In genomic region chr1:135820736-135821364, GRCm38 (mm10) we compare ENCODE assay signal across 13 mouse cellular contexts. TPM values are rescaled to one million over a fixed set of nuclear protein-coding genes. Genes with fewer than 3 reads are reported as not detected.
DNase-seq lines count a peak whose midpoint lies in the region; ATAC-seq and TF ChIP-seq lines count a peak whose summit lies in the region.
"Had no signal": no experiment of that assay in that cellular context is flagged by ENCODE, and none has a peak within 500 bp of the region (broad histone marks: within the 10 kb centered on the region; RNA-seq: fewer than 3 reads in every experiment).

No protein-coding gene starts in this region.

- ATAC-seq in lung, embryonic 16.5 days (ENCODE audit: low read depth) = 0 out of 2 replicates have a peak, but pooled peaks have one; percentile 13
- no peak for ATAC-seq in hindbrain, embryonic 16.5 days
- no peak for ATAC-seq in granulocyte monocyte progenitor cell, adult 5-6 weeks (replicated peaks; ENCODE audit: poor library complexity, severe bottlenecking)
- ATAC-seq: forebrain, embryonic 16.5 days had no signal

- no peak for TF ChIP-seq CTCF in small intestine, adult 2 months (IDR thresholded peaks at IDR 0.05; ENCODE audit: extremely low read depth, insufficient read length, insufficient replicate concordance, low read depth, low read length)

- H3K9ac ChIP-seq in lung, embryonic 16.5 days (ENCODE audit: low read length) = peak overlapping the region; percentile 30
- no peak overlapping the region for H3K9ac ChIP-seq in hindbrain, embryonic 16.5 days (ENCODE audit: low read depth, low read length)
- H3K9ac ChIP-seq: limb, embryonic 13.5 days had no signal

- H3K4me2 ChIP-seq in lung, embryonic 16.5 days (ENCODE audit: low read depth, low read length) = peak overlapping the region; percentile 14; the same call in 1 of the 2 replicates
- H3K4me2 ChIP-seq in hindbrain, embryonic 16.5 days (ENCODE audit: low read length) = no peak overlapping the region
- H3K4me2 ChIP-seq: heart, embryonic 11.5 days had no signal

- H3K4me1 ChIP-seq in lung, embryonic 16.5 days (replicated peaks; ENCODE audit: control insufficient read depth, insufficient read depth, low read length) = peaks cover 9% of the 10 kb centered on the region
- H3K4me1 ChIP-seq in small intestine, adult 2 months (ENCODE audit: control insufficient read depth, insufficient read depth, insufficient read length, low read length) = peaks cover 16% of the 10 kb centered on the region
- H3K4me1 ChIP-seq in hindbrain, embryonic 16.5 days (ENCODE audit: control insufficient read depth, insufficient read depth, low read depth, low read length) = peaks cover 8% of the 10 kb centered on the region

- H3K36me3 ChIP-seq in lung, embryonic 16.5 days (ENCODE audit: control insufficient read depth, insufficient read depth, low read length) = no peaks in the 10 kb centered on the region
- peaks cover 4% of the 10 kb centered on the region for H3K36me3 ChIP-seq in small intestine, adult 2 months (ENCODE audit: control insufficient read depth, insufficient read depth, low read length)
- H3K36me3 ChIP-seq in hindbrain, embryonic 16.5 days (ENCODE audit: control insufficient read depth, insufficient read depth, low read length) = no peaks in the 10 kb centered on the region
- H3K36me3 ChIP-seq: limb, embryonic 13.5 days had no signal

- no peak overlapping the region for H3K4me3 ChIP-seq in lung, embryonic 16.5 days (ENCODE audit: low read length)
- H3K4me3 ChIP-seq in small intestine, adult 2 months (ENCODE audit: low read depth, low read length) = peak overlapping the region; percentile 75
- H3K4me3 ChIP-seq in hindbrain, embryonic 16.5 days (ENCODE audit: low read length) = no peak overlapping the region
- H3K4me3 ChIP-seq: limb, embryonic 13.5 days had no signal

- peaks cover 16% of the 10 kb centered on the region; the same call in 1 of the 2 replicates for H3K27me3 ChIP-seq in lung, embryonic 16.5 days (ENCODE audit: control insufficient read depth, insufficient read depth, low read depth, low read length)
- H3K27me3 ChIP-seq in small intestine, adult 2 months (ENCODE audit: control insufficient read depth, insufficient read depth, low read length) = no peaks in the 10 kb centered on the region
- peaks cover 27% of the 10 kb centered on the region for H3K27me3 ChIP-seq in hindbrain, embryonic 16.5 days (replicated peaks; ENCODE audit: control insufficient read depth, insufficient read depth, low read length)

- H3K27ac ChIP-seq in lung, embryonic 16.5 days (ENCODE audit: low read length) = 0 out of 2 replicates have a peak overlapping the region, but pooled peaks have one; percentile 17
- H3K27ac ChIP-seq in small intestine, adult 2 months (ENCODE audit: insufficient read depth, low read depth, low read length) = peak overlapping the region; percentile 97
- H3K27ac ChIP-seq in hindbrain, embryonic 16.5 days (ENCODE audit: low read depth, low read length) = no peak overlapping the region
- H3K27ac ChIP-seq: limb, embryonic 13.5 days had no signal

- DNase-seq in lung, postnatal 10 days = no peak
- DNase-seq in adrenal gland, postnatal 36 days = peak; percentile 22 to 35
- DNase-seq in kidney, adult 11 months = peak; percentile 92
- DNase-seq in cerebellum, postnatal 10 days = no peak
- DNase-seq: thymus, postnatal 25 days had no signal

- no peaks in the 10 kb centered on the region for H3K9me3 ChIP-seq in lung, embryonic 16.5 days (ENCODE audit: control insufficient read depth, low read length)
- no peaks in the 10 kb centered on the region for H3K9me3 ChIP-seq in hindbrain, embryonic 16.5 days (ENCODE audit: control insufficient read depth, low read length)
- H3K9me3 ChIP-seq: limb, embryonic 13.5 days had no signal

- WGBS in lung, embryonic 16.5 days = 61% methylated on average over 16 of the region's 16 CpGs
- whole genome bisulfite sequencing in small intestine, adult 2 months = 30% methylated on average over 16 of the region's 16 CpGs
- 75% methylated on average over 16 of the region's 16 CpGs for WGBS in hindbrain, embryonic 16.5 days

- no peak for TF ChIP-seq POLR2A in small intestine, adult 2 months (IDR thresholded peaks at IDR 0.05; ENCODE audit: low read depth, low read length)

RNA-seq across cellular contexts. Expression of gene Lad1, which starts 2.5 kb away (rescaled TPM):
- 14.1 and 16.2 TPM in 2 replicates for polyA plus RNA-seq in lung, embryonic 16.5 days (2015; fragmentation: Nextera tagmentation; extraction: Ambion mirVana)
- total RNA-seq in adrenal gland, postnatal 36 days (2021) = not detected
- polyA plus RNA-seq in small intestine, adult 2 months (2012; rRNA removed) = 128 and 314 TPM in 2 replicates
- polyA plus RNA-seq in hindbrain, embryonic 16.5 days (2015; fragmentation: Nextera tagmentation; extraction: Ambion mirVana) = 0.47 and 0.93 TPM in 2 replicates
- not detected in 2 replicates for total RNA-seq in granulocyte monocyte progenitor cell, adult 5-6 weeks (2014; fragmentation: Nextera tagmentation)
- total RNA-seq in granulocyte monocyte progenitor cell, adult 5-6 weeks (2017) = not detected in 2 replicates
- total RNA-seq: megakaryocyte-erythroid progenitor cell, adult 5-6 weeks had no signal

RNA-seq across cellular contexts. Expression of gene Tnnt2, which starts 15.3 kb away (rescaled TPM):
- 130 and 158 TPM in 2 replicates for polyA plus RNA-seq in lung, embryonic 16.5 days (2015; fragmentation: Nextera tagmentation; extraction: Ambion mirVana)
- total RNA-seq in adrenal gland, postnatal 36 days (2021) = 1 to 10 TPM; 2.5 to 2.6 TPM
- 0.56 TPM in 2 replicates for polyA plus RNA-seq in small intestine, adult 2 months (2012; rRNA removed)
- 1.5 and 8.3 TPM in 2 replicates for polyA plus RNA-seq in hindbrain, embryonic 16.5 days (2015; fragmentation: Nextera tagmentation; extraction: Ambion mirVana)
- not detected in 2 replicates for total RNA-seq in granulocyte monocyte progenitor cell, adult 5-6 weeks (2014; fragmentation: Nextera tagmentation)
- not detected in 2 replicates for total RNA-seq in granulocyte monocyte progenitor cell, adult 5-6 weeks (2017)
- total RNA-seq: megakaryocyte-erythroid progenitor cell, adult 5-6 weeks had no signal

RNA-seq across cellular contexts. Expression of gene Tnni1, which starts 41.6 kb away (rescaled TPM):
- 92.3 and 105 TPM in 2 replicates for polyA plus RNA-seq in lung, embryonic 16.5 days (2015; fragmentation: Nextera tagmentation; extraction: Ambion mirVana)
- under 1 TPM in 1 of 2 experiments, not detected in 1; 0.33 TPM for total RNA-seq in adrenal gland, postnatal 36 days (2021)
- 0.42 and 5.0 TPM in 2 replicates for polyA plus RNA-seq in small intestine, adult 2 months (2012; rRNA removed)
- 1.1 and 19.6 TPM in 2 replicates for polyA plus RNA-seq in hindbrain, embryonic 16.5 days (2015; fragmentation: Nextera tagmentation; extraction: Ambion mirVana)
- total RNA-seq in granulocyte monocyte progenitor cell, adult 5-6 weeks (2014; fragmentation: Nextera tagmentation) = not detected in 2 replicates
- total RNA-seq in granulocyte monocyte progenitor cell, adult 5-6 weeks (2017) = not detected in 2 replicates
- polyA plus RNA-seq: forebrain, embryonic 16.5 days had no signal

RNA-seq across cellular contexts. Expression of gene Phlda3, which starts 54.9 kb away (rescaled TPM):
- 62.8 and 63.2 TPM in 2 replicates for polyA plus RNA-seq in lung, embryonic 16.5 days (2015; fragmentation: Nextera tagmentation; extraction: Ambion mirVana)
- total RNA-seq in adrenal gland, postnatal 36 days (2021) = 10 to 100 TPM; 45.8 to 51.9 TPM
- 8.7 and 10.5 TPM in 2 replicates for polyA plus RNA-seq in small intestine, adult 2 months (2012; rRNA removed)
- polyA plus RNA-seq in hindbrain, embryonic 16.5 days (2015; fragmentation: Nextera tagmentation; extraction: Ambion mirVana) = 43.1 and 49.5 TPM in 2 replicates
- total RNA-seq in granulocyte monocyte progenitor cell, adult 5-6 weeks (2014; fragmentation: Nextera tagmentation) = 1.9 TPM in 1 of 2 replicates, not detected in the other
- total RNA-seq in granulocyte monocyte progenitor cell, adult 5-6 weeks (2017) = 0.17 and 1.0 TPM in 2 replicates

Comparison
In these comparisons a context has a peak if more than half of its experiments do, and no peak if none do; other contexts are left out.
1. DNase-seq: peak in adrenal gland, postnatal 36 days (2 of 2) and kidney, adult 11 months (single experiment); none in lung, postnatal 10 days (single experiment) and cerebellum, postnatal 10 days (0 of 2).
2. RNA of gene Tnnt2, which starts 15.3 kb away (polyA plus RNA-seq): 130 to 158 TPM in lung, embryonic 16.5 days; 1.5 to 8.3 TPM in hindbrain, embryonic 16.5 days and 0.56 TPM in small intestine, adult 2 months; every median in the first group is over 10 times any median in the second.